ENCODE assay signal across 14 mouse cellular contexts in genomic region chr9:73859469-73859868, GRCm38 (mm10).
"Had no signal": no experiment of that assay in that cellular context is flagged by ENCODE, and none has a peak within 500 bp of the region (broad histone marks: within the 10 kb centered on the region; RNA-seq: fewer than 3 reads in every experiment).

No protein-coding gene starts in this region.

- ATAC-seq: midbrain, embryonic 16.5 days had no signal

- DNase-seq: lung, adult 18-20 months; lung, embryonic 14.5 days; lung, postnatal 10 days; lung, postnatal 4 days; midbrain, embryonic 14.5 days; retina, postnatal 1 day; right cerebral cortex, adult 18-20 months; right cerebral cortex, postnatal 25 days; right cerebral cortex, postnatal 4 days; spleen, adult 18-20 months; thymus, adult 18-20 months; thymus, postnatal 14 days; thymus, postnatal 36 days had no signal
